Mouse (Mus musculus) liver, embryonic 14.5 days (tissue): ENCODE measurements around the gene Sarnp. TPM values are rescaled to one million over a fixed set of nuclear protein-coding genes. Genes with fewer than 3 reads are reported as not detected.

Experiments used
- ATAC-seq: fragments of 200-750 bp; cut with Nextera tagmentation; 2 replicates; pipeline ENCODE4 v1.8.0; 2017; ENCODE audit warnings: moderate number of reproducible peaks, mild to moderate bottlenecking, moderate library complexity; ENCODE audit not compliant: insufficient read depth
- DNase-seq, 3 experiments: peaks; one replicate each; pipeline ENCODE4 v3.0.0-alpha.2; 2012 to 2013; ENCODE audit warnings: low read depth in 3 of 3, low spot score in 3 of 3
- H3K27ac ChIP-seq: fragments of 300-500 bp; sonication (generic); 2 replicates; pipeline ENCODE4 v1.5.1; 2014; ENCODE audit warnings: moderate library complexity, mild to moderate bottlenecking, control low read depth, inconsistent platforms
- H3K27me3 ChIP-seq: fragments of 300-500 bp; sonication (generic); 2 replicates; pipeline ENCODE4 v1.6.1; 2014; ENCODE audit warnings: mild to moderate bottlenecking, low read length, moderate library complexity; ENCODE audit not compliant: control insufficient read depth, insufficient read depth
- H3K36me3 ChIP-seq: fragments of 300-500 bp; sonication (generic); replicated peaks from 2 replicates; pipeline ENCODE4 v1.6.1; 2014; ENCODE audit warnings: low read depth; ENCODE audit not compliant: control insufficient read depth, insufficient read depth
- H3K4me1 ChIP-seq, 2 experiments: fragments of 200-500 bp in 1 of 2; fragments of 300-500 bp in 1 of 2; sonication (generic) in 1 of 2; replicated peaks; 2 replicates each; pipeline ENCODE4 v1.6.1; 2012 to 2014; ENCODE audit warnings: antibody characterized with exemption in 1 of 2, inconsistent platforms in 1 of 2, low read length in 1 of 2; ENCODE audit not compliant: control insufficient read depth in 2 of 2, insufficient read depth in 2 of 2
- H3K4me2 ChIP-seq: fragments of 300-500 bp; sonication (generic); 2 replicates; pipeline ENCODE4 v1.6.1; 2014; ENCODE audit warnings: low read depth, mild to moderate bottlenecking, control low read depth, moderate library complexity
- H3K4me3 ChIP-seq, 2 experiments: fragments of 200-500 bp in 1 of 2; fragments of 300-500 bp in 1 of 2; sonication (generic) in 1 of 2; 2 replicates each; pipeline ENCODE4 v1.5.1; 2012 to 2014; ENCODE audit warnings: low read depth in 2 of 2, low read length in 2 of 2, mild to moderate bottlenecking in 2 of 2, control low read depth in 1 of 2, inconsistent platforms in 1 of 2, moderate library complexity in 1 of 2; ENCODE audit not compliant: insufficient read depth in 1 of 2
- H3K9ac ChIP-seq: fragments of 300-500 bp; sonication (generic); replicated peaks from 2 replicates; pipeline ENCODE4 v1.6.1; 2014; ENCODE audit warnings: mild to moderate bottlenecking, control low read depth, moderate library complexity
- H3K9me3 ChIP-seq: fragments of 300-500 bp; sonication (generic); 2 replicates; pipeline ENCODE4 v1.6.1; 2016; ENCODE audit warnings: low read length, mixed read lengths; ENCODE audit not compliant: control insufficient read depth
- CTCF ChIP-seq: IDR thresholded peaks from 2 replicates; pipeline ENCODE4 v1.5.1; 2016; ENCODE audit warnings: antibody characterized with exemption, low read depth, control low read depth
- EP300 ChIP-seq: IDR thresholded peaks from 2 replicates; pipeline ENCODE4 v1.6.1; 2016; ENCODE audit warnings: antibody characterized with exemption, low read depth
- WGBS: fragments of 180-500 bp; shearing (Covaris S2); extraction: QIAGEN DNeasy Blood & Tissue Kit; methylation state at CpG from one replicate; pipeline ENCODE4 v1.1.7; 2014; ENCODE audit not compliant: insufficient replicate concordance; 5-methylcytosine and 5-hydroxymethylcytosine counted together
- polyA plus RNA-seq, 2 experiments: library from polyadenylated mRNA; depleted of rRNA in 1 of 2; stranded (reverse) in 1 of 2; unstranded in 1 of 2; fragments of >200 nt; fragmentation: Nextera tagmentation in 1 of 2; extraction: Ambion mirVana in 1 of 2; gene quantifications; 2 replicates each; pipeline versions ENCODE4 v1.2.1 to v1.2.3; 2012 to 2014

The Sarnp gene
- polyA plus RNA-seq, 2 experiments, result 61.2 to 122 TPM

- no peak for ATAC-seq
- Histone ChIP-seq H3K9me3 (no peaks in the 10 kb centered on the region), H3K27ac (no peak overlapping the region), H3K36me3 (no peaks in the 10 kb centered on the region), H3K4me1 (peaks cover 12 to 17% of the 10 kb centered on the region in 2 experiments), H3K4me2 (no peak overlapping the region), H3K9ac (no peak overlapping the region), H3K27me3 (no peaks in the 10 kb centered on the region), H3K4me3 (no peak overlapping the region)
- no peak for DNase-seq
- TF ChIP-seq EP300, result no peak
- no peak for TF ChIP-seq CTCF
- 52% methylated on average over 1 of the region's 1 CpGs for WGBS
Measured at GRCm38 (mm10) chr10:128921251-128921650, 104.1 kb downstream of the Sarnp start.

GRCm38 (mm10) chr10:128921883-128922821 lies 105.0 kb downstream of the Sarnp start:
- Histone ChIP-seq H3K4me3 (peak overlapping the region; percentile 69 to 97), H3K4me2 (peak overlapping the region; percentile 80), H3K27me3 (no peaks in the 10 kb centered on the region), H3K9ac (peak overlapping the region; percentile 91), H3K9me3 (no peaks in the 10 kb centered on the region), H3K36me3 (no peaks in the 10 kb centered on the region), H3K27ac (no peak overlapping the region), H3K4me1 (peaks cover 12 to 17% of the 10 kb centered on the region in 2 experiments)
- TF ChIP-seq EP300, result no peak
- TF ChIP-seq CTCF, result no peak
- DNase-seq (no peak), ATAC-seq (no peak)
- WGBS, result 72% methylated on average over 16 of the region's 16 CpGs

GRCm38 (mm10) chr10:128922822-128923012 lies 105.6 kb downstream of the Sarnp start, which contains the start of gene Rdh5:
Rdh5 (minus strand) TSS chr10:128922888.
- WGBS, result 14% methylated on average over 1 of the region's 1 CpGs
- Histone ChIP-seq H3K9me3 (no peaks in the 10 kb centered on the region), H3K4me3 (peak within 1 kb of the TSS; percentile 69 to 97), H3K9ac (peak within 1 kb of the TSS; percentile 91), H3K27me3 (no peaks in the 10 kb centered on the region; the same call in 1 of the 2 replicates), H3K27ac (peak within 1 kb of the TSS; percentile 69), H3K36me3 (no peaks in the 10 kb centered on the region), H3K4me2 (peak within 1 kb of the TSS; percentile 80), H3K4me1 (peaks cover 12 to 17% of the 10 kb centered on the region in 2 experiments)
- DNase-seq (no peak), ATAC-seq (no peak)
- TF ChIP-seq EP300, result no peak
- no peak for TF ChIP-seq CTCF

- Histone ChIP-seq H3K4me1 (peaks cover 12 to 17% of the 10 kb centered on the region in 2 experiments), H3K27me3 (no peaks in the 10 kb centered on the region; the same call in 1 of the 2 replicates), H3K9me3 (no peaks in the 10 kb centered on the region), H3K36me3 (no peaks in the 10 kb centered on the region), H3K4me3 (peak overlapping the region; percentile 69 to 97), H3K4me2 (peak overlapping the region; percentile 80), H3K9ac (peak overlapping the region; percentile 91), H3K27ac (peak overlapping the region; percentile 69)
- TF ChIP-seq CTCF, result peak; percentile 28
- no peak for TF ChIP-seq EP300
- DNase-seq (peak; percentile 75 to 78 (median 78)), ATAC-seq (peak; percentile 98)
- under 1% methylated on average over 42 of the region's 42 CpGs for WGBS
Measured at GRCm38 (mm10) chr10:128923013-128923691, 106.0 kb downstream of the Sarnp start.

- TF ChIP-seq CTCF (no peak), EP300 (no peak)
- ATAC-seq (no peak), DNase-seq (no peak)
- H3K27me3 ChIP-seq, result peaks cover 5% of the 10 kb centered on the region; the same call in 1 of the 2 replicates
- peak within 1 kb of the TSS; percentile 69 to 97 for H3K4me3 ChIP-seq
- peak within 1 kb of the TSS; percentile 69 for H3K27ac ChIP-seq
- H3K4me2 ChIP-seq, result peak within 1 kb of the TSS; percentile 80
- no peaks in the 10 kb centered on the region for H3K9me3 ChIP-seq
- peak within 1 kb of the TSS; percentile 91 for H3K9ac ChIP-seq
- H3K4me1 ChIP-seq, result peaks cover 12 to 17% of the 10 kb centered on the region in 2 experiments
- no peaks in the 10 kb centered on the region for H3K36me3 ChIP-seq
- WGBS, result 45% methylated on average over 9 of the region's 9 CpGs
Measured at GRCm38 (mm10) chr10:128923935-128924334, 106.8 kb downstream of the Sarnp start, which contains the start of gene Bloc1s1. Bloc1s1 (minus strand) TSS chr10:128924035.

Other genes with a start within 250 kb of the Sarnp start
- gene Erbb3, start 227.7 kb upstream of the Sarnp start, polyA plus RNA-seq (2012; rRNA removed), result 1.3 and 1.4 TPM in 2 replicates
- gene Erbb3, start 227.7 kb upstream of the Sarnp start, polyA plus RNA-seq (2014; fragmentation: Nextera tagmentation; extraction: Ambion mirVana), result 1.1 and 1.5 TPM in 2 replicates
- 867 and 921 TPM in 2 replicates for gene Rps26, start 190.6 kb upstream of the Sarnp start, polyA plus RNA-seq (2012; rRNA removed)
- 643 and 646 TPM in 2 replicates for gene Rps26, start 190.6 kb upstream of the Sarnp start, polyA plus RNA-seq (2014; fragmentation: Nextera tagmentation; extraction: Ambion mirVana)
- 0.13 and 0.18 TPM in 2 replicates for gene Ikzf4, start 171.3 kb upstream of the Sarnp start, polyA plus RNA-seq (2012; rRNA removed)
- gene Ikzf4, start 171.3 kb upstream of the Sarnp start, polyA plus RNA-seq (2014; fragmentation: Nextera tagmentation; extraction: Ambion mirVana), result 0.05 TPM in 1 of 2 replicates, not detected in the other
- 8.1 and 8.6 TPM in 2 replicates for gene Suox, start 143.3 kb upstream of the Sarnp start, polyA plus RNA-seq (2012; rRNA removed)
- 7.6 and 9.9 TPM in 2 replicates for gene Suox, start 143.3 kb upstream of the Sarnp start, polyA plus RNA-seq (2014; fragmentation: Nextera tagmentation; extraction: Ambion mirVana)
- 17.8 and 19.3 TPM in 2 replicates for gene Rab5b, start 121.1 kb upstream of the Sarnp start, polyA plus RNA-seq (2012; rRNA removed)
- gene Rab5b, start 121.1 kb upstream of the Sarnp start, polyA plus RNA-seq (2014; fragmentation: Nextera tagmentation; extraction: Ambion mirVana), result 24.5 and 26.2 TPM in 2 replicates
- gene Pmel, start 113.1 kb upstream of the Sarnp start, polyA plus RNA-seq (2012; rRNA removed), result 0.27 and 0.31 TPM in 2 replicates
- 0.20 and 0.50 TPM in 2 replicates for gene Pmel, start 113.1 kb upstream of the Sarnp start, polyA plus RNA-seq (2014; fragmentation: Nextera tagmentation; extraction: Ambion mirVana)
- gene Cdk2, start 112.3 kb upstream of the Sarnp start, polyA plus RNA-seq (2012; rRNA removed), result 38.8 and 40.7 TPM in 2 replicates
- gene Cdk2, start 112.3 kb upstream of the Sarnp start, polyA plus RNA-seq (2014; fragmentation: Nextera tagmentation; extraction: Ambion mirVana), result 51.8 and 56.6 TPM in 2 replicates
- gene Dgka, start 72.5 kb upstream of the Sarnp start, polyA plus RNA-seq (2012; rRNA removed), result 1.4 and 1.6 TPM in 2 replicates
- gene Dgka, start 72.5 kb upstream of the Sarnp start, polyA plus RNA-seq (2014; fragmentation: Nextera tagmentation; extraction: Ambion mirVana), result 2.0 and 2.1 TPM in 2 replicates
- gene Pym1, start 69.4 kb upstream of the Sarnp start, polyA plus RNA-seq (2012; rRNA removed), result 14.2 and 19.5 TPM in 2 replicates
- 12.4 and 15.3 TPM in 2 replicates for gene Pym1, start 69.4 kb upstream of the Sarnp start, polyA plus RNA-seq (2014; fragmentation: Nextera tagmentation; extraction: Ambion mirVana)
- 8.0 and 9.5 TPM in 2 replicates for gene Mmp19, start 26.4 kb upstream of the Sarnp start, polyA plus RNA-seq (2012; rRNA removed)
- 8.3 and 8.9 TPM in 2 replicates for gene Mmp19, start 26.4 kb upstream of the Sarnp start, polyA plus RNA-seq (2014; fragmentation: Nextera tagmentation; extraction: Ambion mirVana)
- gene Dnajc14, start 13.3 kb upstream of the Sarnp start, polyA plus RNA-seq (2012; rRNA removed), result 4.2 and 6.0 TPM in 2 replicates
- 10.7 and 12.3 TPM in 2 replicates for gene Dnajc14, start 13.3 kb upstream of the Sarnp start, polyA plus RNA-seq (2014; fragmentation: Nextera tagmentation; extraction: Ambion mirVana)
- gene Tmem198b, start 13.0 kb upstream of the Sarnp start, polyA plus RNA-seq (2012; rRNA removed), result 2.1 and 2.9 TPM in 2 replicates
- gene Tmem198b, start 13.0 kb upstream of the Sarnp start, polyA plus RNA-seq (2014; fragmentation: Nextera tagmentation; extraction: Ambion mirVana), result 0.99 and 1.5 TPM in 2 replicates
- 43.1 and 47.8 TPM in 2 replicates for gene Ormdl2, start 4.3 kb downstream of the Sarnp start, polyA plus RNA-seq (2012; rRNA removed)
- gene Ormdl2, start 4.3 kb downstream of the Sarnp start, polyA plus RNA-seq (2014; fragmentation: Nextera tagmentation; extraction: Ambion mirVana), result 80.5 and 83.5 TPM in 2 replicates
- gene Gdf11, start 74.4 kb downstream of the Sarnp start, polyA plus RNA-seq (2012; rRNA removed), result 0.32 and 0.36 TPM in 2 replicates
- 0.16 and 0.23 TPM in 2 replicates for gene Gdf11, start 74.4 kb downstream of the Sarnp start, polyA plus RNA-seq (2014; fragmentation: Nextera tagmentation; extraction: Ambion mirVana)
- 22.5 and 29.6 TPM in 2 replicates for gene Cd63, start 83.7 kb downstream of the Sarnp start, polyA plus RNA-seq (2012; rRNA removed)
- 73.0 and 85.0 TPM in 2 replicates for gene Cd63, start 83.7 kb downstream of the Sarnp start, polyA plus RNA-seq (2014; fragmentation: Nextera tagmentation; extraction: Ambion mirVana)
- gene Rdh5, start 105.6 kb downstream of the Sarnp start, polyA plus RNA-seq (2012; rRNA removed), result 12.1 and 12.3 TPM in 2 replicates
- gene Rdh5, start 105.6 kb downstream of the Sarnp start, polyA plus RNA-seq (2014; fragmentation: Nextera tagmentation; extraction: Ambion mirVana), result 13.6 and 15.8 TPM in 2 replicates
- 67.2 and 95.9 TPM in 2 replicates for gene Bloc1s1, start 106.7 kb downstream of the Sarnp start, polyA plus RNA-seq (2012; rRNA removed)
- 99.2 and 99.8 TPM in 2 replicates for gene Bloc1s1, start 106.7 kb downstream of the Sarnp start, polyA plus RNA-seq (2014; fragmentation: Nextera tagmentation; extraction: Ambion mirVana)
- 0.09 and 0.19 TPM in 2 replicates for gene Itga7, start 116.5 kb downstream of the Sarnp start, polyA plus RNA-seq (2012; rRNA removed)
- gene Itga7, start 116.5 kb downstream of the Sarnp start, polyA plus RNA-seq (2014; fragmentation: Nextera tagmentation; extraction: Ambion mirVana), result 0.04 and 0.15 TPM in 2 replicates
- not detected in 2 replicates for gene Mettl7b, start 143.7 kb downstream of the Sarnp start, polyA plus RNA-seq (2012; rRNA removed)
- gene Mettl7b, start 143.7 kb downstream of the Sarnp start, polyA plus RNA-seq (2014; fragmentation: Nextera tagmentation; extraction: Ambion mirVana), result not detected in 2 replicates
- not detected in 2 replicates for gene Olfr9, start 172.1 kb downstream of the Sarnp start, polyA plus RNA-seq (2012; rRNA removed)
- not detected in 2 replicates for gene Olfr9, start 172.1 kb downstream of the Sarnp start, polyA plus RNA-seq (2014; fragmentation: Nextera tagmentation; extraction: Ambion mirVana)
- not detected in 2 replicates for gene Olfr763, start 193.5 kb downstream of the Sarnp start, polyA plus RNA-seq (2012; rRNA removed)
- gene Olfr763, start 193.5 kb downstream of the Sarnp start, polyA plus RNA-seq (2014; fragmentation: Nextera tagmentation; extraction: Ambion mirVana), result not detected in 2 replicates
- gene Olfr764-ps1, start 222.6 kb downstream of the Sarnp start, polyA plus RNA-seq (2012; rRNA removed), result not detected in 2 replicates
- gene Olfr764-ps1, start 222.6 kb downstream of the Sarnp start, polyA plus RNA-seq (2014; fragmentation: Nextera tagmentation; extraction: Ambion mirVana), result not detected in 2 replicates
- not detected in 2 replicates for gene Olfr765, start 232.7 kb downstream of the Sarnp start, polyA plus RNA-seq (2012; rRNA removed)
- not detected in 2 replicates for gene Olfr765, start 232.7 kb downstream of the Sarnp start, polyA plus RNA-seq (2014; fragmentation: Nextera tagmentation; extraction: Ambion mirVana)